Mouse (Mus musculus) frontal cortex, adult (tissue): ENCODE measurements around the gene Ano7.

ENCODE experiments used
- ATAC-seq: cut with Nextera tagmentation; 2 replicates; pipeline ENCODE4 v1.9.2; 2017; ENCODE audit warnings: mild to moderate bottlenecking, moderate library complexity, mixed read lengths; ENCODE audit not compliant: low TSS enrichment

The Ano7 gene

DNA sequence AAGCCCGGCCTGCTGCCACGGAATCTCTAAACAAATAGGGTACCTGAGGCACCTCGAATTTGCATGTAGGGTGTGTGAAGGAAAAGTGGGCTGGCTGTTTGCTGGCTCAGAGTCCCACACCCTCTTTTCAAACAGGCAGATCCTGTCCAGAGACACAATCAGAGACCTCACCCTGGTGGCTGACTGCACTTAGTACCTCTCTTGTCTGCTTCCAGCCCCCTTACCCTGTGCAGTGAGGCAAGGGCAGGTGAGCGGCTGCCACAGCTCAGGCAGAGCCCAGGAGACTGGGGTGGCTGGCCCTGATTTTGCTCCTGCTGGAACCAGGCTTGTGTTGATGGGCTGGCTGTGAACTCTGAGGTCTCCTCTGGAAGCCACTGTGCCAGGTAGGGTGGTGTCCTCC, at the start of gene Ano7:
Gene Ano7, plus strand, starts transcription at position 266 of the 400 bp plus-strand sequence.
- no peak for ATAC-seq

DNA sequence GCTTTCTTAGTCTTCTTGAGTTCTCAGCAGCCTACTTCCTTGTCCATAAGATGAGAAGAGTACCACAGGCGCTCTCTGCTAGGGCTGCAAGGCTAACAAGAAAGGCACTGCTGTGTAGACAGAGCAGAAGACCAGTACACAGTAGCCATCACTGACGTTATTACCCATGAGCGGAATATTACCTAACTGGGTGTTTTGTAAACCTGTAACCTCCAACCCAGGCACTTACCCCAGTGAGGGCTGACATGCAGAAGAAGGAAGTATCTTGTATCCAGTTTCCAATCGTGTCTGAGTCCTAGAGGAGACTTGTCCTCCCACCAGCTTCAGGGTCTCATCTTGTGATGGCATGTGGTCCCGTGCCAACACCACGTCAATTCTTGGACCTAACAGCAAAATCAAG, 49.8 kb upstream of the Ano7 start:
- no peak for ATAC-seq

DNA sequence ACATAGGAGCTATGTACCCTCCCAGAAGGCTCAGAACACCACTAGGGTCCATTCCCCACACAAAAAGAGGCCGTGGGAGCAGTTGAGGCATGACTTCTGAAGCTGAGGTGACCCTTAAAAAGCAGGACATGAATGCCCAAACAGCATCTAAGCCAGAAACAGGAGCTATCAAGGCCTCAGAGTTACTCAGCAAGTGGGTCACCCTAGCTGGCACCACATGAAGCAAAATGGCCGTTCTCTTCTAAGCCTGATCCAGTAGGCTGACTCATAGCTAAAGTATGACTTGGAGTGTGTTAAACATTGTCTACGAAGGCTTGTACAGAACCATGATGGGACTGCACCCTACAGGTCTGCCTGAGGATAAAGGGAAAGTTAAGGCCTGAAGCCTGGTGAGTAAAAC, 47.3 kb upstream of the Ano7 start:
- ATAC-seq = no peak

DNA sequence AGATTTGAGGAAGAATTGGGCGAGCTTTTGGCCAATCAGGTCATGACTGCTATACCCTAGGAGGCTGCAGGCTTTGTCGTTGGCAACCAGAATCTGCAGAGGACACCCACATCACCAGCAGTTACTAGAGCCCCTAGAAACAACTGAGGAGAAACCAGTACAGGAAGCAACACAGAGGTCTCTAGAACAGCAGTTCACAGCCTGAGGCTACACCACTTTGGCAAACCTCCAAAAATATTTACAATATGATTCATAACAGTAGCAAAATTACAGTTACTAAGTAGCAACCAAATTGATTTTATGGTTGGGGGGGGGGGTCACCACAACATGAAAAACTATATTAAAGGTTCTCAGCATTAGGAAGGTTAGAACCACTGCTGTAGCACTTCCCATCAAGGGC, 39.1 kb upstream of the Ano7 start:
- no peak for ATAC-seq

DNA sequence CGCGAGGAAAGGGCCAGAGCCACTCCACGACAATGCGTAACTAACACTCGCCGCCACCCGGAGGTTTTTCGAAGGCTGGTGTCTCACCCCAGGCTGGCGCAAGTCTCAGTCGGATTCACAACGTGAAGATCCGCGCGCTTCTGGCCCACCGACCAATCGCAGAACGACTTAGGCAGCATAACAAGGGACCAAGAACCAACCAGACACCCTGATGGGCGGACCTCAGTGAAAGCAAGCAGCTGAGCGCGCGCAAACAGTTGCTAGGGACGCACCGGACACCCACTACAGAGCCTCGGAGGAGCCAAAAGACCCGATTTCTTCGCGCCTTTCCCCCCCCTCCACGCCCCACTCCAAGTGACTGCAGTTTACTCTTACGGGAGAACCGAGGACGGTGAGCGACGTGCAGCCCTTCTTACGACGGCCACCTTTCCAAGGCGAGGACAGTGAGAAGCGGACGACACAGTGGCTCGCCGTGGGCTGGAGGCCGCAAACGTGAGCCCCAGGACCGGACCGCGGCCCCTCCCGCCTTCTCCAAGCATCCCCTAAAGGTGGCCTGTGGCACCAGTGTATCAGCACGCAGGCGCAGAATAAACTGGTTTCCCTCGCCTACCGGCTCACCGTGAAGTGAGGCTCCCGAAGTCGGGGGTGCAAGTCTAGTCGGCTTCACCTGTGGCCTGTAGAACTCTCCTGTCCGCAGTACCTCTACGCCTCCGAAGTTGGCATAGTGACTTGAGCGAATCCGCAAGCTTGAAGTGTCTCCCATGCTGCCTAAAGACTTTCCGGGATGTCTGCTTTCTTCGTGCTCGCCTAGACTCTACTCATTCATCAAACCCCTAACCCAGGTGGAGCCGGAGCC, 30.9 kb upstream of the Ano7 start, which contains the start of the genes Ppp1r7 and Pask:
Gene Ppp1r7, plus strand, starts transcription at position 207 of the 856 bp plus-strand sequence.
Gene Pask, minus strand, starts transcription at position 835 of the 856 bp plus-strand sequence.
- ATAC-seq = peak; percentile 93

DNA sequence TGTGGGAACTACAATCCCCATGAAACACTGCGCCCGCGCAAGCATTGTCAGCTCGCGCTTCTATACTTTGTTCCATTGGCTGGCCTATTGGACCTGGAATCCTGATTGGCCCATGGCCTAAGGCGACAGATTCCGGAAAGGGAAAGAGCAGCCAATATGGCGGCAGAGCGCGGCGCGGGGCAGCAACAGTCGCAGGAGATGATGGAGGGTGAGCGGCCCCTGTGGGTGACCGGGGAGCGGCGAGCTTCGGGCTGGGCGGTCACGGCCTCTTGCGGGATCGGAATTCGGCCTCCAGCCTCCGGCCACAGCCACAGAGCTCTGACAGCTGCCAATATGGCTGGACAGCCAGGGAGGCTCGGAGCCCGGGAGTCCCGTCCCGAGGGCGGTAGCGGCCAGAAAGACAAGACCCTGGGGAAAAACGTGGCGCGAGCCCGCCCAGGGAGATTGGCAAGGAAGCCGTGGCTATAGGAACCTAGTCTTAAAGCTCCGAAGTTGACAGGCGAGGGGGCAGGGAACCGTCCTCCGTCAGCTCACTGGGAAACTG, 30.2 kb upstream of the Ano7 start:
- peak; percentile 96 for ATAC-seq

DNA sequence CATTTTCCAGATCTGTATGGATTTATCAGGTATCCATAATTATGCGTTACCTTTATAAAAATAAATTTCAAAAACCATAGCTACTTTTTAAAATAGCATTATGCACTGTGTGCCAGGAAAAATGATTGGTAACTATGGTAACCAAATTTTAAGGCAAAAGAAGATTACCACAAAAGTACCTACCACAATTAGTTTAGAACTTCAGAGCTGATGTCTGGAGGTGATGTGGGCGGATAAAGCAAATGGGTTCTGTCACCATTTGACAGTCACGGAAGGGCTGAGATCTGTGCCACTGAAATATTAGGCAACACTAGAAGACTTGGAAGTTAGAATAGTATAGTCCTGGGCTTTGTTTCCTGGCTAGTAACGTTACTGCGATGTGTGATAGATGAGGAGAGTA, 26.6 kb upstream of the Ano7 start:
- ATAC-seq = no peak

DNA sequence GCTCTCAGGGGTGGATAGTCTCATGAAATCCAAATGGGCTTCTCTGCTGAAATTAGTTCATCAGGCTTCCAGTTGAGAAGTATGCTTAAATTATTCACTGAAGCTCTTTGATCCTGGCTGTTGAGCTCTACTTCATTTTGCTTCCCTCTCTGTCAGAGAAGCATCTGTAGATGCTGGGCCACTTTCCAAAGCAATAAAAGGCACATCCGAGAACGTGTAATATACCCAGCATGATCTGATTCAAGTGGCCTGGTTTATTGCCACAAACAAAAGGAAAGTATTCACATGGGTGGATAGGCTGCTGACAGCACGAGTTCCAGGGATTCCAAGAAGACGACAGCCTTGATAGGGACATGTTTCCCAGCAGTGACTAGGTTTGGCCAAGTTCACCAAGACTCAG, 24.0 kb upstream of the Ano7 start:
- ATAC-seq = peak; percentile 42; the same call in 1 of the 2 replicates

DNA sequence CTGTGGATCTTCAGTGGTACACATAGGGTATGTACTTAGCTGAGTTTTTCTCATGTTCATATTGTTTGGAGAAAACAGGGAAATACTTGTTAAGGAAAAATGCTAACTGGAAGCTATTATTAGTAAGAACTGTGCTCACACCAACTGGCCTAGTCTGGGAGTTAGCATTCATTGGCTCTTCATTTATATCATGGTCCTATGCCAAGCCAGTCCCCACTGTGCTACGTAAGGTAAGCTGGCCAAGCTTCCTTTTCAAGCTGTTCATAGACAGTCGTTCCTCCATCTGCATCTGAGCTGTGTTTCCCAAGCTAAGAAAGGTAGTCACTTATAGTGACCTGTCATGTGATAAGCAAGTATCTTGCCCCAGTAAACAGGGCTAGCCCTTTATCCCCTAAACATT, 21.0 kb upstream of the Ano7 start:
- peak; percentile 76 for ATAC-seq

DNA sequence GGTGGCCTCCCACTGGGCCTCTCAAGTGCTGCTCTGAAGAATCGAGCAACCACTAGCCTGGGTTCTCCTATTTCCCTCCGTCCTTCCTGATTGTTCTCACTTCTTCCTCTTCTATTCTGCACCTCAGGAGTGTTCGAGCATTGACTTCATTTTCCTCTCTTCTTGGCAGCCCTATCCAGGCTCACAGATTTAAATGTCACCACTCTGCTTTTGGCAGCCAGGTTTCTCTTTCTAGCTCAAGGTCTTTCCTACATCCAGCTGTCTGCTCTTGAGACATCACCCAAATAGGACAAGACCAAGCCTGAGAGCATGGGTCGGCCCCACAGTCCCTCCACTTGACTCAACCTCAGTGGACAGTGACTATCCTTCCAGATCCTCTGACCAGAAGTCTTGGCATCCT, 11.1 kb upstream of the Ano7 start:
- ATAC-seq = peak; percentile 83

DNA sequence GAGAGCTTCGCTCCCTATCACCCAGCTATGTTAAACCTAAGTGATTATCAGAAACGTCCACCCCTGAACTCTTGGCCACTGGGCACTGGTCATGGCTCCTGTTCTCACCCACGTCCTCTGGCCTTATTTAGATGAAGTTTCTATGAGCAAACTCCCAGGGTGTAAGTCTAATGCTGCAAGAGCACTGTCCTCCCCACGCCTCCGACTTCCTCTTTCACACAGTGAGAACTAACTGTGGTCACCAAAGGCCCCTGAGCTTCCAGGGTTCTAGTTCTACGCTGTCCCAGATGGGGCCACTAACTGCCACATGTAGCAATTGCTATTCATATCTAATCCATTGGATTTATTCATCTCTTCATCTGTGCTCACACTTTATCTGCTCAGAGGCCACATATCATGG, 8.1 kb upstream of the Ano7 start:
- ATAC-seq = no peak

DNA sequence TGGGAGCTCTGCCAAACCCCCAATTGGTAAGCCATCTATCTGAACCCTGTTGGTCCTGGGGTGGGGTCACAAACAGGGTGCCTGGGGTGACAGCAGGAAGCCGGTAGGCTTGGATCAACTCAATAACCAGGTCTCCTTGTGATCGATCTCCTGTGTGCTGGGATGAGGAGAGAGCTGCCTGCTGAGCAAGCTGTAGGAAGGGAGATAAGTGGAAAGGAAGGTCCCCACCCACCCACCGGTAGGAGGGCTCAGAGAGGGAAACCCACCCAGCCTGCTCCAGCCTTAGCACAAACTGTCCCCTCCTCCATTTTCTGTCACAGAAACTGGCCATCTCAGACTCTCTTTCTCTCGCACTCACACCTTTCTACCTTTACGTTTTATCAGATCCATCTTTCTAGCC, 3.6 kb downstream of the Ano7 start:
- no peak for ATAC-seq

DNA sequence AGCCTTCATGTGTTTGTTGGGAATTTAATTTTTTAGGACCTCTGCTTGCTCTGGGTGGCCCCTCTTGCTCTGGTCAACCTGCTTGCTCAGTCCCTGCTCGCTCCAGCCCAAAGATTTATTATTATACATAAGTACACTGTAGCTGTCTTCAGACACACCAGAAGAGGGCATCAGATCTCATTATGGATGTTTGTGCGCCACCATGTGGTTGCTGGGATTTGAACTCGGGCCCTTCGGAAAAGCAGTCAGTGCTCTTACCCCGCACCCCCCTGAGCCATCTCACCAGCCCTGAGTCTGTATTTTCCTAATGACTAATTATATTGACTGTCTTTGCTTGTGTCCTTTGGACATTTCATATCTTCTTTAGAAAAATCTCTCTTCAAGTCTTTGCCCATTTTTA, 5.4 kb downstream of the Ano7 start:
- ATAC-seq = no peak

DNA sequence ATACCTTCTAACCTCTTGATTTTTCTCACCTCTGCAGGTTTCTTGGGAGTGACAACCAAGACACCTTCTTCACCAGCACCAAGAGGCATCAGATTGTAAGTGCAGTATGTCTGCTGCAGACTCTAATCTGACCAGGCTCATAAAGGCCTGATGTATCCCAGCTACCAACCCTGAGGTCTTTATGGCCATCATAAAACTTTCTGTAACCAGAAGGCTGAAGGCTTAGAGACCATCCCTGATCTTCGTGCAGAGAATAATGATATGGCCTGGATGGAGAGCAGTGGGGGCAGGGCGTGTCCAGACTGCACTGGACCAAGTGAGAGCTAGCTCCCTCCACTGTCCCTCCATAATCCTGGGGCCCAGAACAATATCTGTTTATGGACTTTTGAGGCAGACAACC, 13.5 kb downstream of the Ano7 start:
- no peak for ATAC-seq

DNA sequence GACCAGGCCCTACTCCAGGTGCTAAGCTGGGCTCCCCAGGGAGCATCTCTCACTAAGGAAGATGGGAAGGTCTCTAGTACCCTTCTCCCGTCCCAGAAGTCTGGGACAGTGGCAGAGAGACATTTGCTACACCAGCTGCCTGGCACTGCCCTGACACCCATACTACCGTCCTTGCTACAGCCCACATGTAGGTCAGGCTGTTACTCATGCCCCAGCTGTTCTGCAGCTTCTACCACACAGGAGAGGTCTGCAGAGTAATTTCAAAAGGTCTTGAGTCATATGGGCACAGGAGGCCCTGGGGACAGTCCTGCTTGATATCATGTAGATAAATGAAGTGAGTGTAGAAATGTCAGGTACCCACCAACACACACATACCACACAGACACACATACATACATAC, 15.2 kb downstream of the Ano7 start:
- no peak for ATAC-seq

DNA sequence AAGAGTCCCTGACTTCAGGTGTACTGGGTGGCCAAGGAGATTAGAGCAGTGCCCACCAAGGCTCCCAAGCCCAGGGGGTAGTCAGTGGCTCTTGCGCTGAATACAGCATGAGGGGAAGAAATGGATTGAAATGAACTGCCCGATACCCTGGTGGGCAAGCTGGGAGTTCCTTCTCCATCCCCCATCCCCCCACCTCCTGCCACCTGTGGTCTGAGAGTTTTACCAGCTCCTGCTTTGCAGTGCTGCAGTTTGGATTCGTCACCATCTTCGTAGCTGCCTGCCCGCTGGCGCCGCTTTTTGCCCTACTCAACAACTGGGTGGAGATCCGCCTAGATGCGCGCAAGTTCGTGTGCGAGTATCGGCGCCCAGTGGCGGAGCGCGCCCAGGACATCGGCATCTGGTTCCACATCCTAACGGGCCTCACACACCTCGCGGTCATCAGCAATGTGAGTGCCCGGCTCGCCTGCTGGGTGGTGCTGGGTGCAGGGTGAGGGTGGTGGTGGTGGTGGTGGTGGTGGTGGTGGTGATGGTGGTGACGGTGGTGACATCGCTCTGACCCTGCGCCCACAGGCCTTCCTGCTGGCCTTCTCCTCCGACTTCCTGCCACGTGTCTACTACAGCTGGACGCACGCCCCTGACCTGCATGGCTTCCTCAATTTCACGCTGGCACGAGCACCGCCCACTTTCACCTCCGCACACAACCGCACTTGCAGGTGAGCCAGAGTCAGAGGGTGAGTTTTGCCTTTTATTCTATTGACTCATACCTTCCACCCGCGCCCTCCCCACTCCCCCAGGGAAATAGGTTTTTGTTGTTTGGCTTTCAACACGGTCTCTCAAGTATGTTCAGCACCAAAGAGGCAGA, 27.7 kb downstream of the Ano7 start:
- no peak for ATAC-seq

DNA sequence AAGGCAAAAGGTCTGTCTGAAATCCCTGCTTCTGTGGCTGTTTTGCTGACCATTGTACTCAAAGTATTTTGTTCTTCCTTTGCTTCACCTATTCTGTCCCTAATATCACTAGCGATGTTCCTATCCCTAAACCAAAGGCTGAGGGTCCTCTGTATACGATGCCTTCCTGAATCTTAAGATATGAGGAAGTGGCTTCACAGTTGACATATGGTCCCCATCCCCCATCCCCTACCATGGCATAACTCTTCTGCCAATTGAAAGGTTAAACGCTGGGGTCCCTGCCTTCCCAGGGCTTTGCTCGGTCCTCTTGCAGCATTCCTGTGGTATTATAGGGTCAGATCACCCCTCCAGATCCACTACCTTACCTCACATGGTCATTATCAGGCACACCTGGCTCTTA, 29.7 kb downstream of the Ano7 start:
- ATAC-seq = no peak

DNA sequence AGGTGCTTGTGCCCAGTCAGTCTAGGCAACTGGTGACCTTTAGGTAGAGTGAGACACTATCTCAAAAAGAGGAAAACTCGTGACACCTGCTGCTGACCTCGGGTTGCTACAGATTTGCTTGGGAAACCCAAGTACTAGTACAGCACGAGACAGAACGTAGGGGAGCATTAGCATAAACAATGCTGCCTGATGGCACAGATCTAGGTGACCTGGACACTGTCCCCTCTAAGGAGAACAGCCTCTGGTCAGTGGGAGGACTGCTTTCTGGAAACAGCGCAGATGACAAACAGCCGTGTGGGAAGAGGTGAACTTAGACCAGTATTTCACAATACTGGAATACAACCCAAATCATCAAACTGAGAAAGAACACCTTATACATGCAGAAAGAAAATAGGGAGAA, 58.4 kb downstream of the Ano7 start:
- ATAC-seq = no peak

DNA sequence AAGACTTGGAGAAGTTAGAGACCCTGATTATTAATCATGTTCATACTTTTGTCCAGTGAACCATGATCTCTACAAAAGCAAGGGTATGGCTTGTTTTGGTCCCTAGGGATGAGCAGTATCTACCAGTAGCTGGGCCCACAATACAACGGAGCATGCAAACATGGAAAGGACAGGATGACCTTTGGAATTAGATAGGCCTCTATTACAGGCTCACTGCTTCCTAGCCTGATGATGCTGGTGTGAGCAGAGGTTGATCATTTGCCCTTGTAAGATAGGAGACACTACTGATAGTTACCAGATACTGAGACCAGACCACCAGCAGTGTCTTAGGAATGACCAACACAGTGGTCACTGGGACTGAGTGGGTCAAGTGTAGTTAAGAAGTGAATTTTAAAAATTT, 65.6 kb downstream of the Ano7 start:
- no peak for ATAC-seq

DNA sequence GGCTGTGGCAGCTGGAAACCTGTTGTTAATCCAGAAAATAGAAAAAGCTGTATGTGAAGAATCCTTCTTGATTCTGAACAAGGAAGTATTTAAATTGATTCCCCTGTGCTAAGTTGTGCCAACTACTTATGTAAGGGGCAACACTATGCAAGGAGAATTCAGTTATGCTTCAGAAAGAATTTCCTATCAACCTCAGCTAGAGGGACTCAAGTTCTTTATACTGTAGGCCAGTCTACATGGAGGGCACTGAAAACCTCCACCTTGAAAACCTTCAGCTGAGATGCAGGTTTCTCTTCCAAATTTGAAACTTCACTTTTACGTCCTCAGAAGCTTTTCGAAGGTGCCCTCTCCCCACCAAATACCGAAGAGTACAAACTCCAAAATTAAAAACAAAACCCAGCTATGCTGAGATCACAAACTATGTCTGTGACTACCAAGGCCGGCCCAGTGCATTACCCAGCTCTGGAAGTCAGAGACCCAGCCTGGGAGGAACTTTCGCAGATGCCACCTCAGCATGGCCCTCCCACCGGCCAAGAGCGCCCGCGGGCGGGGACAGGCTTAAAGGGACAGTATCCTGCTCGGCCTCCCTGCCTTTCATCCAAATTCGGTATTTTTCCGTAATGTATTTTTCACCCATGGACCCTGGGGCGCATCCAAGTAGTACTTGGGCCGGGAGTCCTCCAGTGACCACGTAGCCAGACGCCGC, 70.8 kb downstream of the Ano7 start:
- peak; percentile 81 for ATAC-seq

DNA sequence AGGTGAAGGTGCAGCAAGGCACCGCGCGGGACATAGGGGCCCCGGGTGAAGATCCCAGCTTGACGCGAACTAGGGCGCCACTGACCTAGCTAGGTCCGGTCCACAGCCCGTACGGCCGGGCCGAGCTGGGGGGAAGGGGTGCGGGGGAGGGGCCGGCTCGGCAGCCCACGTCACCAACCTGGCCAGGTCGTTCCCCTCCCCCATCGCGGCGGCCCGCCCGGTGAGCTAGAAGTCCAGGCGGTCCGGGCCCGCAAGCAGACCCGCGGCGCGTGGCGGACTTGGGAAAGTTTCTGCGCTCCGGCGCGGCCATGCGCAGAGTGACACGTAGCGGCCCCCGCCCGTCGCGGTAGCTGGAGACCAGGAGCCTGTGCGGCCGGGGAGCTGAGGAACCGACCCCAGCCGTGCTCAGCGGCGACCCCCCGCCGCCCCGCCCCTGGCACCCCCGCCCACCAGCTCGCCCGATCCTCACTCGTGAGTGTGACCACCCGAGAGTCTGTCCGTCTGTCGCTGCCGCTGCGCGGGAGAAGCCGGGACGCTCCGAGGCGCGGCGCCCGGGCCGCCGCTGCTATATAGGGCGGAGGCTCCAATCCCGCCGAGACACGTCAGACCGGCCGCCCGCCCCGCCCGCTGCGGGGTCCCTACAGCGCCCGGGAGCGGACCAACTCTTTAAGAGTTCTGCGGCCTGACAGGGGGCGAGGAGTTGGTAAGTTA, 71.5 kb downstream of the Ano7 start:
- ATAC-seq = peak; percentile 52
